Mouse (Mus musculus) liver, embryonic 12.5 days (tissue): ENCODE measurements around the gene Gm20532. TPM values are rescaled to one million over a fixed set of nuclear protein-coding genes. Genes with fewer than 3 reads are reported as not detected.
A peak's percentile ranks its signal among the peaks of the same experiment; 100 is the strongest.

Source experiments
- ATAC-seq: fragments of 200-750 bp; cut with Nextera tagmentation; 2 replicates; pipeline ENCODE4 v1.8.0; 2017; ENCODE audit warnings: moderate number of reproducible peaks, mild to moderate bottlenecking, moderate library complexity
- H3K27ac ChIP-seq: fragments of 300-500 bp; sonication (generic); 2 replicates; pipeline ENCODE4 v1.5.1; 2016; ENCODE audit warnings: mild to moderate bottlenecking
- H3K27me3 ChIP-seq: fragments of 300-500 bp; sonication (generic); replicated peaks from 2 replicates; pipeline ENCODE4 v1.6.1; 2016; ENCODE audit warnings: mild to moderate bottlenecking, moderate library complexity
- H3K36me3 ChIP-seq: fragments of 300-500 bp; sonication (generic); 2 replicates; pipeline ENCODE4 v1.6.1; 2016; ENCODE audit warnings: mild to moderate bottlenecking, moderate library complexity
- H3K4me1 ChIP-seq: fragments of 300-500 bp; sonication (generic); 2 replicates; pipeline ENCODE4 v1.6.1; 2016
- H3K4me2 ChIP-seq: fragments of 300-500 bp; sonication (generic); 2 replicates; pipeline ENCODE4 v1.6.1; 2016; ENCODE audit warnings: mild to moderate bottlenecking, moderate library complexity
- H3K4me3 ChIP-seq: fragments of 300-500 bp; sonication (generic); 2 replicates; pipeline ENCODE4 v1.5.1; 2016; ENCODE audit warnings: mild to moderate bottlenecking, moderate library complexity
- H3K9ac ChIP-seq: fragments of 300-500 bp; sonication (generic); 2 replicates; pipeline ENCODE4 v1.6.1; 2016; ENCODE audit warnings: mild to moderate bottlenecking, moderate library complexity
- H3K9me3 ChIP-seq: fragments of 300-500 bp; sonication (generic); replicated peaks from 2 replicates; pipeline ENCODE4 v1.6.1; 2016; ENCODE audit warnings: mild to moderate bottlenecking, moderate library complexity
- WGBS: fragments of 180-500 bp; shearing (Covaris S2); methylation state at CpG from one replicate; pipeline ENCODE4 v1.1.7; 2016; ENCODE audit not compliant: insufficient replicate concordance; 5-methylcytosine and 5-hydroxymethylcytosine counted together
- polyA plus RNA-seq: library from polyadenylated mRNA; unstranded; fragments of >200 nt; fragmentation: Nextera tagmentation; extraction: Ambion mirVana; gene quantifications from 2 replicates; pipeline ENCODE4 v1.2.1, GENCODE M21; 2016

Gene Gm20532
- polyA plus RNA-seq, 1 experiment from 2014 or later: not detected

DNA sequence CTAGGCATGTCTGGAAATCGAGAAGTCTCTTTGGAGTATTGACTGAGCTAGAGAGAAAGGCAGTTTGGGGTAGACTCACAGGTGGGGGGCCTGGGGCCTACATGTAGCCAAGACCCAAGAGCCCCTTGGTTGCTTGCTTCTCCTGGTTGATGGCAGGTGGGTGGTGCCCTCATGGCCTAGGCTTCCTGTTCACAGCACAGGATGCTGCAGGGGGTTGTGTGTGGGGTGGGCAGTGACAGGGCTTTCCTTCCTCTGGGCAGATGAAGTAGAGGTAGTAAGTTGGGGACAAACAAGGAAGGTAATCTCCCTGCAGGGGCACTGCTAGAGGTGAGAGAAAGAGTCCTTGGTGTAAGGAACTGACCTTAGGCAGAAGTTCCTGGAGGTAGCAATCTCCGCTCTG, 34.4 kb upstream of the Gm20532 start:
- no peak overlapping the region for H3K4me3 ChIP-seq
- H3K27ac ChIP-seq: no peak overlapping the region
- H3K4me1 ChIP-seq: peaks cover 37% of the 10 kb centered on the region
- ATAC-seq: no peak
- H3K36me3 ChIP-seq: no peaks in the 10 kb centered on the region
- peaks cover 10% of the 10 kb centered on the region for H3K27me3 ChIP-seq
- H3K9me3 ChIP-seq: no peaks in the 10 kb centered on the region
- H3K4me2 ChIP-seq: no peak overlapping the region
- 54% methylated on average over 2 of the region's 2 CpGs for WGBS
- no peak overlapping the region for H3K9ac ChIP-seq

DNA sequence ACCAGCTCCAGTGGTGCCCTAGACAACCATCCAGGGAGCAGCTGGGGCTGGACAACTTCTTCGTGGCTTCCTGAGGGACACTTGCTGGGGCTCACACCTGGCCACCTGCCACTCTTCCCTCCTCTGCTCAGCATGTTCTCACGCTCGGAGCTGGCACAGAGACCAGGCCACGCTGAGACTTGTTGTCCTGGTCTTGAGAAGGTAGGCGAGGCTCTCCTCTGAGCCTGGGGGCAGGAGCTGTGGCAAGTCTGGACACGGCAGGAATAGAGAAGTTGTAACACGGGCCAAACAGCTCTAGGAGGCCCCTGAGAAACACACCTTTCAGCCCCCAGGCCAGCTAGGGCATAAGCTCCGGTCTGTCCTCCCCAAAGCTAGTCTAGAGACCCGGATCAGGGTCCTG, 32.5 kb upstream of the Gm20532 start:
- no peak for ATAC-seq
- Histone ChIP-seq H3K9me3 (no peaks in the 10 kb centered on the region), H3K4me2 (no peak overlapping the region), H3K4me1 (peaks cover 37% of the 10 kb centered on the region), H3K9ac (no peak overlapping the region), H3K36me3 (no peaks in the 10 kb centered on the region), H3K27ac (no peak overlapping the region), H3K4me3 (no peak overlapping the region), H3K27me3 (peaks cover 10% of the 10 kb centered on the region)
- 58% methylated on average over 9 of the region's 9 CpGs for WGBS

DNA sequence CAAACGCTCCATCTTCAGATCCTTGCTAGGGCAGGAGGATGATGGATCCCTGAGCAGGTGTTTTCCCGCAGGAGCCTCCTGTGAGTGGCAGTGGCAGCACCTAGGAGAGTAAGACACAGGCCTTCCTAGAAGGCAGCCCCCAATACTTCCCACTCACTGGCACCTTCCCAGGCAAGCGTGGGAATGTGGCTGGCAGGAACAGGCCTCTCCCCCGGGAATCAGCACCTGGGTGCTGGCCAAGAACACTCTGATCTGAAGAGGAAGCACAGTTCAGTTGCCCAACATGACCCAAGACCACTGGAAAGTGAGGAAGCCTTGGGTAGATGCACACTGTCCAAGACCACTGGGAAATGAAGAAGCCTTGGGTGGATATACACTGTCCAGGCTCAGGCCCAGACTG, 31.4 kb upstream of the Gm20532 start:
- Histone ChIP-seq H3K27me3 (peaks cover 10% of the 10 kb centered on the region), H3K9me3 (no peaks in the 10 kb centered on the region), H3K9ac (no peak overlapping the region), H3K4me3 (no peak overlapping the region), H3K27ac (no peak overlapping the region), H3K36me3 (no peaks in the 10 kb centered on the region), H3K4me1 (peaks cover 27% of the 10 kb centered on the region), H3K4me2 (no peak overlapping the region)
- WGBS: 65% methylated on average over 4 of the region's 4 CpGs
- no peak for ATAC-seq

DNA sequence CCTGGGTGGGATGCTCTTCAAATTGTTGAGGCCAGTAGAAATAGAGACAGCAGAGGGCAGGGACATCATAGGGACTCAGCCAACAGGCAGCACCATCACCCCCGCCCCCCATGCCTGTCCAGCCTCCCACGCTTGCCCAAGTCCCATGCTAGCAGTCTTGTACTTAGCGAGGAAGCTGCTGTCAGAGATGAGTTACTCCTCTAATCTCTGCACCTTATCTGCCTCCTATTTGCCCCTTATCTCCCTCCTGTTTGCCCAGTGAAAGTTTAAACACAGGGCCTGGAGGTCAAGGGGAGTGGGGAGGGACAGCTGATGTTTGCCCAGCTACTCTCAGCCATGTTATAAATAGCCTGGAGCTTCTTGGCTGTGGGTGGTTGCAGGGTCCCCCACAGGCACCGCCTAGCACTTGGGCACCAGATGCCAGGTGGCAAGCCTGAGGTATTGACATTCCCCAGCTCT, 29.9 kb upstream of the Gm20532 start:
- no peak overlapping the region for H3K27ac ChIP-seq
- WGBS: 47% methylated on average over 4 of the region's 4 CpGs

DNA sequence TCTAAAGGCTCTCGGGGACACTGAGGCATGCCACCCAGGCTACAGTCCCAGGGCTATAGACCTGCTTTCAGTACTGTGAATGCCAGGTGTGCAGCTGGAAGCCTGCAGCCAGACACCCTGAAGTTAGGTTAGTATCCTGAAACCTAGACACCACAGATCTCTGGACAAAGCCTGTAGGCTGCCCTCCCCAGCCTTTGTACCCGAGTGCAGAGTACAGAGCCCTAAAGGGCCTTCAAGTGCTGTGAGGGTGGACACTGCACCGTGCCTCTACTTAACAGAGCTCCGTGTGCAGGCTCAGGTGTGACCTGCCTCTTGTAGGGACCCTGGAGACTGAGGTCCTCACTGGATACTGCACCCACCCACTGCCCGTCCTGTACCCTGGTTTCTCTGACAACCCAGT, 25.9 kb upstream of the Gm20532 start:
- no peaks in the 10 kb centered on the region for H3K9me3 ChIP-seq
- no peak overlapping the region for H3K9ac ChIP-seq
- no peak overlapping the region for H3K27ac ChIP-seq
- H3K4me2 ChIP-seq: no peak overlapping the region
- no peaks in the 10 kb centered on the region for H3K36me3 ChIP-seq
- H3K4me1 ChIP-seq: peaks cover 24% of the 10 kb centered on the region
- H3K27me3 ChIP-seq: peaks cover 13% of the 10 kb centered on the region; the same call in 1 of the 2 replicates
- 65% methylated on average over 5 of the region's 5 CpGs for WGBS
- ATAC-seq: no peak
- no peak overlapping the region for H3K4me3 ChIP-seq

More for the DNA sequence above, 29.9 kb upstream of the Gm20532 start:
- no peaks in the 10 kb centered on the region for H3K36me3 ChIP-seq
- H3K4me3 ChIP-seq: no peak overlapping the region
- no peaks in the 10 kb centered on the region for H3K9me3 ChIP-seq
- H3K27me3 ChIP-seq: peaks cover 23% of the 10 kb centered on the region
- H3K4me2 ChIP-seq: no peak overlapping the region
- peak; percentile 44 for ATAC-seq
- peaks cover 25% of the 10 kb centered on the region for H3K4me1 ChIP-seq
- H3K9ac ChIP-seq: no peak overlapping the region

DNA sequence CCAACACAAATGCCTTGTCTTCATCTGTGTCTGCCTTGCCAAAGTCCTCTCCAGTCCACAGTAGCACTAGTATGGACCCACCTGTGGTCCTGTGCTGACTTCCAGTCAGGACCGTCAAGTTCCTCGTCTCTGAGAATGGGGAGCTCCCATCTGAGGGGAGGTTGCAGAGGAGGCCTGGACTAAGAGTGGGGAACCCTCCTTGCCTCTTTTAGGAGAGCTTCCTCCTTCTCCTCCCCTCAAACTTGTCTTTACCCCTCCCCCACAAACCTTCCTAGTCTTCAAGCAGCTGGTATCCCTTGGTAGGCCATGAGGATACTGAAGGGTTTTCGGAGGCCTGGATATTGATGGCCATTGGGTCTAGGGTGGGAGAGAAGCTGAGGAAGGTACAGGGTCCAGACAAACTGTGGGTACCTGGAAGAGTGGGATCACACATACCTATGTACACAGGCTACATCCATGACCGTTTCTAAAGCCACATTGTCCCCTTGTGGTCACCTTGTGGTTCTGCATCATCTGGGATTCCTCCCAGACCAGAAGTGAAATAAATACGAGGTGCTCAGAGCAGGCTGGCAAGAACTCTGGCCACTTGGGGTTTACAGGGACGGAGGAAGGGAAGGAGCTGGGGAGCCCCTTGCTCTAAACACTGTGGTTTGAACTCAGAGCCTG, 25.0 kb upstream of the Gm20532 start:
- H3K9ac ChIP-seq: no peak overlapping the region
- H3K9me3 ChIP-seq: no peaks in the 10 kb centered on the region
- no peak overlapping the region for H3K4me3 ChIP-seq
- peaks cover 13% of the 10 kb centered on the region; the same call in 1 of the 2 replicates for H3K27me3 ChIP-seq
- ATAC-seq: no peak
- 27% methylated on average over 6 of the region's 6 CpGs for WGBS
- no peak overlapping the region for H3K27ac ChIP-seq
- no peaks in the 10 kb centered on the region for H3K36me3 ChIP-seq
- H3K4me2 ChIP-seq: no peak overlapping the region
- H3K4me1 ChIP-seq: peaks cover 19% of the 10 kb centered on the region; the same call in 1 of the 2 replicates

DNA sequence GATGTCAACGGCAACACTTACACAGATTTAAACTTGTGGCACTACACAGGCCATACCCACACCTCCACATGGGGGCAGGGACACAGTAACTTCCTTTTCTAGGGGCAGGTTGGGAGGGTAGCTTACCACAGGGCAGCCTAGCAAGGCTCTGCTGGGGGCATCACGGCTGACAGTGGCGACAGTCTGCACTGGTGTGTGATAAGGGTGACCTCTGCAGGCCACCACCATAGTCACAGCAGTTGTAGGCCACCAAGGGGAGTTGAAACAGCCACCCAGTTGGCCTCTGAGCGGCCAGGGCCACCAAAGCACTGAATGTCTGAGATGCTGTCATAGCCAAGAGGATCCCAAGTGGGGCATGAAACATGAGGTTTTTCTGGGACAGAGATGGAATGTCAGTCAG, 20.2 kb upstream of the Gm20532 start:
- peaks cover 24% of the 10 kb centered on the region for H3K4me1 ChIP-seq
- H3K9me3 ChIP-seq: no peaks in the 10 kb centered on the region
- no peak overlapping the region for H3K9ac ChIP-seq
- H3K4me2 ChIP-seq: no peak overlapping the region
- no peak overlapping the region for H3K27ac ChIP-seq
- H3K27me3 ChIP-seq: peaks cover 2% of the 10 kb centered on the region; the same call in 1 of the 2 replicates
- 6% methylated on average over 4 of the region's 4 CpGs for WGBS
- no peaks in the 10 kb centered on the region for H3K36me3 ChIP-seq
- no peak overlapping the region for H3K4me3 ChIP-seq
- peak; percentile 40 for ATAC-seq

DNA sequence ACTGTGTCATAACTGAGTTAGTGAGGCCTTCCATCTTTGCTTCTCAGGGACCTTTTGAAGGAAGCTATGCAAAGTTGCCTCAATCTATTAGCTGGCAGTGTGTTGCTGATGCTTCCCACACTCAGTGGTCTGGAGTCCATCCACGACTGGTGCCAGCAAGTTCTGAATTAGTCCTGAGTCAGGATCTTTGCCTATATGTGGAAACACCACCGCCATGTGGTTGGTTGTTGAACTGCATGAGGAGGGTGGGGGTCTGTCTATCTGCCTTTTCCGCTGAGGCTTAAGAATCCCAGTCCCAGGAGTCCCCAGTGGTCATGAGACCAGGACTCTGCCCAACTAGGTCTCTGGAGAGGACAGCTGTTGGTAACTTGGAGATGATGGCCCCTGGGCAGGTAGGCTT, 16.4 kb upstream of the Gm20532 start:
- Histone ChIP-seq H3K4me3 (no peak overlapping the region), H3K27me3 (no peaks in the 10 kb centered on the region), H3K27ac (peak overlapping the region; percentile 83; the same call in 1 of the 2 replicates), H3K4me1 (peaks cover 55% of the 10 kb centered on the region), H3K36me3 (no peaks in the 10 kb centered on the region), H3K4me2 (no peak overlapping the region), H3K9ac (no peak overlapping the region), H3K9me3 (no peaks in the 10 kb centered on the region)
- 16% methylated on average over 3 of the region's 3 CpGs for WGBS
- ATAC-seq: no peak

DNA sequence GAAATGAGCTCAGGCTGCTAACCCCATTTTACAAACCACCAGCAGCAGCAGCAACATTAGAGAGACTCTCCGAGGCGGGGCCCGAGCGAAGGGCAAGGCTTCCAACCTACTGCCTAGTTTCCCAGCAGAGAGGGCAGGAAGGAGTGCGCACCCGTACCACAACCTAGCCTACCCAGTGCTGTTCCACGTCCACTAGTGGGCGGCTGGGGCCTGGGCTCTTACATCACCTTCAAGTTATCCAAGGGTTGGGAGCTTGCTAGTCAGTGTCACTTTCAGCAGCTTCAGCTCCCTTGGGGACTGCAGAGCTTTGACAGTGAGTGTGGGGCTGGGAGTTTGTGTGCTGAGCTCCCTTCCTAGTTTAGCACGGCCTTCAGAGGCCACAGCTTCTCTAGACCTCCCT, 15.0 kb upstream of the Gm20532 start:
- Histone ChIP-seq H3K27me3 (no peaks in the 10 kb centered on the region), H3K36me3 (no peaks in the 10 kb centered on the region), H3K27ac (peak overlapping the region; percentile 83), H3K4me1 (peaks cover 69% of the 10 kb centered on the region), H3K4me3 (no peak overlapping the region), H3K9ac (peak overlapping the region; percentile 32; the same call in 1 of the 2 replicates), H3K4me2 (peak overlapping the region; percentile 21), H3K9me3 (no peaks in the 10 kb centered on the region)
- peak; percentile 6; the same call in 1 of the 2 replicates for ATAC-seq
- WGBS: 36% methylated on average over 9 of the region's 9 CpGs

DNA sequence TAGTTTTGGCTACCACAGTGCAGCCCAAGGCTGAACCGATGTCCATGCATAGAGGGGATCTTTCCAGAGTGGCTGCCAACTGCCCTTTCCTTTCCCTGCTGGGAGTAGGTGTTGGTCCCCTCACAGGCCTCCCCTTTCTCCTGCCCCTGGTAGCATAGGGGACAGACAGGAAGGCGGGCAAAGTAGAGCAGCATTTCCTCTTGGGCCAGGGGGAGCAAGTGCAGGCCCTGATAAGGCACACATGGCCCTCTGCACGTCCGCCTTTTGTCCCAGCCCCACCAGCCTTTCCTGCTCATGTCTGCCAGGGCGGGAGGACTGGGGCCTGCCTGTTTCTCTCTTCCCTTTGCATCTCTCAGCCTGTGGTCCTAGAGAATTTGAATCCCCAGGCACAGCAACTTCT, 14.6 kb upstream of the Gm20532 start:
- H3K27ac ChIP-seq: peak overlapping the region; percentile 83
- H3K36me3 ChIP-seq: no peaks in the 10 kb centered on the region
- H3K9me3 ChIP-seq: no peaks in the 10 kb centered on the region
- no peaks in the 10 kb centered on the region for H3K27me3 ChIP-seq
- H3K4me3 ChIP-seq: no peak overlapping the region
- H3K4me1 ChIP-seq: peaks cover 73% of the 10 kb centered on the region
- peak; percentile 61 for ATAC-seq
- 11% methylated on average over 5 of the region's 5 CpGs for WGBS
- peak overlapping the region; percentile 21 for H3K4me2 ChIP-seq
- peak overlapping the region; percentile 32; the same call in 1 of the 2 replicates for H3K9ac ChIP-seq

DNA sequence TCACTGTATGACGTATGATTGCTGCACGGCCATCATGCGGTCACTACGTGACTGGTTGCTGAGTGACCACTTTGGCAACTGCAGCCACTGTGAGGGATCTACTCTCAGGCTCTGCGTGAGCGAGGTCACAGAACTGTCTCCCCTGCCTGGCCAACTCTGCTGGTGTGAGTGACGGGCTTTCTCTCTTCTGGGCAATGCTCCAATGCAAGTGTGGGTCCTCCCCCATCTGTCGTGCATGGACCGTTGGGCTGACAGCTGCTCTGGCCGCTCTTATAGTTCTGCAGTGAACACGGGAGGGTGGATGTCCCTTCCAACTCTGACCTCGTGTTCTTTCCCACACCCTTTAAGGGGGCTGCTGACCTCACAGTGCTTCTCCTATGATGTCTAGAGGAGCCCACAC, 13.0 kb upstream of the Gm20532 start:
- H3K4me2 ChIP-seq: no peak overlapping the region
- 53% methylated on average over 12 of the region's 12 CpGs for WGBS
- no peaks in the 10 kb centered on the region for H3K27me3 ChIP-seq
- H3K9me3 ChIP-seq: no peaks in the 10 kb centered on the region
- no peaks in the 10 kb centered on the region for H3K36me3 ChIP-seq
- no peak overlapping the region for H3K4me3 ChIP-seq
- H3K4me1 ChIP-seq: peaks cover 89% of the 10 kb centered on the region
- H3K9ac ChIP-seq: peak overlapping the region; percentile 25; the same call in 1 of the 2 replicates
- ATAC-seq: no peak
- peak overlapping the region; percentile 54; the same call in 1 of the 2 replicates for H3K27ac ChIP-seq

DNA sequence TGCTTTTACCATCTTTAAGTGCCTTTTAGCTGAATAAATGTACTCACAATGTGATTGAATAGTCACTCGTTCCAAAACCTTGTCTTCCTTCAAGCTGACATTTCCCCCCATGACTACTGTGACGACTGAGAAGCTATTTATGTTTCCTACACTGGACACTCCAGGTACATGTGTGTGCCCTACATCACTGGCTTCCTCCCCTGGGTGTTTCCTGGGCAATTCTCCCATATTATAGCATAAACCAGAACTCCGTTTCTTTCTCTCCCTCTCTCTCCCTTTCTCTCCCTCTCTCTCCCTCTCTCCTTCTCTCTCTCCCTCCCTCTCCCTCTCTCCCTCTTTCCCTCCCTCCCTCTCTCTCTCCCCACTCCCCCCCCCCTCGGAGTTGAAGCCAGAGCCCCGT, 12.6 kb upstream of the Gm20532 start:
- Histone ChIP-seq H3K4me3 (no peak overlapping the region), H3K27ac (peak overlapping the region; percentile 54; the same call in 1 of the 2 replicates), H3K9me3 (no peaks in the 10 kb centered on the region), H3K27me3 (no peaks in the 10 kb centered on the region), H3K36me3 (no peaks in the 10 kb centered on the region), H3K9ac (peak overlapping the region; percentile 15; the same call in 1 of the 2 replicates), H3K4me2 (no peak overlapping the region), H3K4me1 (peaks cover 93% of the 10 kb centered on the region)
- no peak for ATAC-seq
- WGBS: 21% methylated on average over 5 of the region's 5 CpGs
